Mouse (Mus musculus) retina, adult 2 months (tissue): ENCODE results near the gene Olfr384.
"Not testable (repeated sequence)": the region's sequence is repeated elsewhere in the genome, so short reads cannot be mapped to it uniquely, and the experiment has no call there.

Experiments
- DNase-seq: peaks from one replicate; pipeline ENCODE4 v3.0.0-alpha.2; 2012; ENCODE audit warnings: low read depth, low spot score

The Olfr384 gene

DNA sequence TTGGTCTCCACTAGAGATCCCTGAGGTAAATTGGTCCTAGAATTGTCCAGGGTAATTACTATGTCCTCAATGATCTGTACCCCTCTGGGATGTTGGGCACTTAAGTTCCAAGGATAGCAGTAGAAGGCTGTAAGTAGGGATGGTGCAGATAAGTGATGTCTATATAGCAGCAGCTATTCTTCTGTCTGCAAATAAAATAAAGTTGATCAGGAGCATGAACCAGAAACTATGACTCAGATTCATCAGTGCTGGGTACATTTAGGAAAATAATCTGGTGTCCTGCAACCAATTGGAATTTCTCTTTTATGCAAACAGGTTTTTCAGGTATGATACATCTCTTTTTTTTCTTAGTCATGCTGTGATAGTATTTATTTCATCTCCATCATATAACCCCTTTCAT is at the start of gene Olfr384:
Gene Olfr384 (plus strand): TSS at position 301 of the 400 bp plus-strand sequence.
- no peak for DNase-seq

DNA sequence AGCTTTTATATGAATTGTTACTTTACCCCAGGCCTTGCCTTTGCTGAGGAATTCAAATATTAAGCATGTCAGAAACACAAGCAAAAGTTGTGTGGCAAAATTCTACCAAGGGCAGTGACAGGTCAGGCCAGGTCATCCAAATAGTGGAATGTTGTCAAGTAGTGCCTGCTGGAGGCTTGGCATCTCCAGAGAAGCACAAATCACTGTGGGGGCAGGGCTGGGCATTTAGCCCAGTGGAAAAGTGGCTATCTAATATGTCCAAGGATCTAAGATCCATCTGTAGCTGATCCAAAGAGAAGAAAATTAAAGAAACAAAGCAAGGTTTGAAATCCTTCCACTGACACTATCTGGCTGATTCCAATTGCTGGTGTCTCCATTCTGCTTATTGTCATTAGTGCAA is 18.5 kb upstream of the Olfr384 start:
- no peak for DNase-seq

DNA sequence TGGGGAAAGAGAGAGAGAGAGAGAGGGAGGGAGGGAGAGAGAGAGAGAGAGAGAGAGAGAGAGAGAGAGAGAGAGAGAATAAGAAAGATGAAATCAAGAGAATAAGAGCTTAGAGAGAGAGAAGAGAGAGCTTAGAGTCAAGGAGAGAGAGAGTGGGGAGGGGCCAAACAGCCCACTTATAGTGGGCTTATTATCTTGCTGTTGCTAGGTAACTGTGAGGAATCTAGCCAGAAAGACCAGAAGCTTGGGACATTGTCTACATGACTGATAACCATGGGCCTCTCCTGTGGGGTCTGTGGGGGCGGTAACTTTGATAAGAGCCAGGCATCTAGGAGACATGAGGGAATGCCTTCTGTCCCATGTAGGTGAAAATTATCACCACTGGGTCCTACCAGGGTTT is 15.2 kb upstream of the Olfr384 start:
- not testable (repeated sequence) for DNase-seq

DNA sequence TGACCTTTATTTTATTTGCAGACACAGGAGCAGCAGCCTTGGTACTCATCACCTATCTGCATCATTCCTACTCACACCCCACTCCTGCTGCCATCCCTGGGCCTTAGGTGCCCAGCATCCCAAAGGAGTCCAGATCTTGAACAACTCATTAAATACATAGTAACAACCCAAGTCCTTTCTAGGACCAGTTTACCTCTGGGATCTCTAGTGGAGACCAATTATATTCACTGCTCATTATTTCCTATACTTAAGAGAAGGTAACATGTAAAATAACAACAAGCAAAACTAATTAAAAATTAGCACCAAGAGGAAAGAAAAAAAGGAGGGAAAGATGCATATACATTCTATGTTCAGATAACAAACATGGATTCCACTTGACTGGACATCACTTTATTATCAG is 5.5 kb upstream of the Olfr384 start, which contains the start of gene Olfr385:
Gene Olfr385 (minus strand): TSS at position 101 of the 400 bp plus-strand sequence.
- no peak for DNase-seq
